ENCODE assay signal across 19 mouse cellular contexts in genomic region chr14:27206443-27206842, GRCm38 (mm10).
A peak's percentile ranks its signal among the peaks of the same experiment; 100 is the strongest.
DNase-seq lines count a peak whose midpoint lies in the region; ATAC-seq lines count a peak whose summit lies in the region.
"Had no signal": no experiment of that assay in that cellular context is flagged by ENCODE, and none has a peak within 500 bp of the region (broad histone marks: within the 10 kb centered on the region; RNA-seq: fewer than 3 reads in every experiment).

No protein-coding gene starts in this region.

- no peaks in the 10 kb centered on the region for H3K27me3 ChIP-seq in lung, embryonic 16.5 days (ENCODE audit: control insufficient read depth, insufficient read depth, low read depth, low read length)
- H3K27me3 ChIP-seq: embryonic facial prominence, embryonic 12.5 days; forebrain, embryonic 13.5 days; forebrain, embryonic 15.5 days had no signal

- H3K9me3 ChIP-seq in lung, embryonic 16.5 days (ENCODE audit: control insufficient read depth, low read length) = no peaks in the 10 kb centered on the region
- H3K9me3 ChIP-seq: embryonic facial prominence, embryonic 10.5 days; embryonic facial prominence, embryonic 12.5 days; forebrain, embryonic 13.5 days; forebrain, embryonic 15.5 days had no signal

- no peak for DNase-seq in lung, postnatal 36 days
- peak; percentile 47 for DNase-seq in lung, postnatal 10 days
- no peak for DNase-seq in lung, adult 18-20 months
- DNase-seq: adrenal gland, adult 2 months; adrenal gland, postnatal 10 days; adrenal gland, postnatal 25 days; cerebellum, adult 11 months; cerebellum, adult 18-20 months; cerebellum, adult 8-10 months; cerebellum, adult 9-11 months; cerebellum, postnatal 14 days; cerebellum, postnatal 36 days; forebrain, postnatal 0 days had no signal

- H3K27ac ChIP-seq in lung, embryonic 16.5 days (ENCODE audit: low read length) = no peak overlapping the region
- H3K27ac ChIP-seq: embryonic facial prominence, embryonic 10.5 days; embryonic facial prominence, embryonic 12.5 days; forebrain, embryonic 13.5 days; forebrain, embryonic 15.5 days had no signal

- no peak overlapping the region for H3K4me2 ChIP-seq in lung, embryonic 16.5 days (ENCODE audit: low read depth, low read length)
- H3K4me2 ChIP-seq: embryonic facial prominence, embryonic 12.5 days; forebrain, embryonic 13.5 days; forebrain, embryonic 15.5 days had no signal

- H3K4me3 ChIP-seq in lung, embryonic 16.5 days (ENCODE audit: low read length) = no peak overlapping the region
- H3K4me3 ChIP-seq: embryonic facial prominence, embryonic 10.5 days; embryonic facial prominence, embryonic 12.5 days; forebrain, embryonic 13.5 days; forebrain, embryonic 15.5 days had no signal

- no peaks in the 10 kb centered on the region for H3K36me3 ChIP-seq in lung, embryonic 16.5 days (ENCODE audit: control insufficient read depth, insufficient read depth, low read length)
- H3K36me3 ChIP-seq: embryonic facial prominence, embryonic 10.5 days; embryonic facial prominence, embryonic 12.5 days; forebrain, embryonic 15.5 days had no signal

- peak; percentile 73 for ATAC-seq in lung, embryonic 16.5 days (ENCODE audit: low read depth)
- ATAC-seq in inflammation-experienced regulatory T-cells, adult 6 months = no peak
- ATAC-seq: forebrain, embryonic 13.5 days; forebrain, embryonic 15.5 days; forebrain, postnatal 0 days had no signal

- H3K4me1 ChIP-seq in lung, embryonic 16.5 days (replicated peaks; ENCODE audit: control insufficient read depth, insufficient read depth, low read length) = no peaks in the 10 kb centered on the region
- H3K4me1 ChIP-seq: embryonic facial prominence, embryonic 12.5 days; forebrain, embryonic 13.5 days; forebrain, embryonic 15.5 days had no signal

- no peak overlapping the region for H3K9ac ChIP-seq in lung, embryonic 16.5 days (ENCODE audit: low read length)
- H3K9ac ChIP-seq: embryonic facial prominence, embryonic 12.5 days; forebrain, embryonic 13.5 days; forebrain, embryonic 15.5 days; forebrain, postnatal 0 days had no signal
